Mouse (Mus musculus): ENCODE measurements around the gene Rit1. TPM values are rescaled to one million over a fixed set of nuclear protein-coding genes. Genes with fewer than 3 reads are reported as not detected.

The Rit1 gene
- 41.4 and 41.7 TPM in 2 replicates for polyA plus RNA-seq (2014; fragmentation: Nextera tagmentation; extraction: Ambion mirVana)

- DNase-seq (ENCODE audit: low spot score) (peak; percentile 94), ATAC-seq (replicated peaks; ENCODE audit: insufficient number of reproducible peaks, low FRiP score, low TSS enrichment, low read depth) (peak; percentile 85)
- Histone ChIP-seq H3K4me1 (ENCODE audit: control insufficient read depth, insufficient read depth, low read length) (no peaks in the 10 kb centered on the region), H3K4me3 (ENCODE audit: low read depth, low read length) (peak within 1 kb of the TSS; percentile 73), H3K27me3 (ENCODE audit: control insufficient read depth, insufficient read depth, low read length) (no peaks in the 10 kb centered on the region), H3K27ac (replicated peaks; ENCODE audit: low read depth, low read length) (no peak within 1 kb of the TSS), H3K36me3 (replicated peaks; ENCODE audit: control insufficient read depth, insufficient read depth, low read depth, low read length) (peaks cover 8% of the 10 kb centered on the region), H3K9ac (replicated peaks; ENCODE audit: low read length) (peak within 1 kb of the TSS; percentile 70), H3K9me3 (replicated peaks; ENCODE audit: control insufficient read depth, low read length) (no peaks in the 10 kb centered on the region), H3K4me2 (ENCODE audit: low read depth, low read length) (peak within 1 kb of the TSS; percentile 87)
- 2% methylated on average over 26 of the region's 27 CpGs for WGBS
Observed at GRCm38 (mm10) chr3:88716399-88717197, at the start of gene Rit1. Gene Rit1 (plus strand): TSS chr3:88716838.

GRCm38 (mm10) chr3:88677399-88677798 is 39.2 kb upstream of the Rit1 start:
- Histone ChIP-seq H3K27me3 (ENCODE audit: control insufficient read depth, insufficient read depth, low read length) (no peaks in the 10 kb centered on the region), H3K4me2 (ENCODE audit: low read depth, low read length) (peak overlapping the region; percentile 36), H3K36me3 (replicated peaks; ENCODE audit: control insufficient read depth, insufficient read depth, low read depth, low read length) (no peaks in the 10 kb centered on the region), H3K9ac (replicated peaks; ENCODE audit: low read length) (peak overlapping the region; percentile 50), H3K4me1 (ENCODE audit: control insufficient read depth, insufficient read depth, low read length) (no peaks in the 10 kb centered on the region), H3K27ac (replicated peaks; ENCODE audit: low read depth, low read length) (no peak overlapping the region), H3K9me3 (replicated peaks; ENCODE audit: control insufficient read depth, low read length) (no peaks in the 10 kb centered on the region), H3K4me3 (ENCODE audit: low read depth, low read length) (0 out of 2 replicates have a peak overlapping the region, but pooled peaks have one; percentile 11)
- ATAC-seq (replicated peaks; ENCODE audit: insufficient number of reproducible peaks, low FRiP score, low TSS enrichment, low read depth) (no peak), DNase-seq (ENCODE audit: low spot score) (peak; percentile 96)
- 12% methylated on average over 11 of the region's 11 CpGs for WGBS

- no peak overlapping the region for H3K9ac ChIP-seq (replicated peaks; ENCODE audit: low read length)
- H3K4me2 ChIP-seq (ENCODE audit: low read depth, low read length): no peak overlapping the region
- peaks cover 3% of the 10 kb centered on the region; the same call in 1 of the 2 replicates for H3K4me1 ChIP-seq (ENCODE audit: control insufficient read depth, insufficient read depth, low read length)
- ATAC-seq (replicated peaks; ENCODE audit: insufficient number of reproducible peaks, low FRiP score, low TSS enrichment, low read depth): no peak
- 91% methylated on average over 2 of the region's 2 CpGs for WGBS
- H3K4me3 ChIP-seq (ENCODE audit: low read depth, low read length): no peak overlapping the region
- DNase-seq (ENCODE audit: low spot score): no peak
- H3K9me3 ChIP-seq (replicated peaks; ENCODE audit: control insufficient read depth, low read length): no peaks in the 10 kb centered on the region
- H3K36me3 ChIP-seq (replicated peaks; ENCODE audit: control insufficient read depth, insufficient read depth, low read depth, low read length): no peaks in the 10 kb centered on the region; the same call in 1 of the 2 replicates
- H3K27ac ChIP-seq (replicated peaks; ENCODE audit: low read depth, low read length): no peak overlapping the region
- no peaks in the 10 kb centered on the region for H3K27me3 ChIP-seq (ENCODE audit: control insufficient read depth, insufficient read depth, low read length)
Observed at GRCm38 (mm10) chr3:88683814-88684213, 32.8 kb upstream of the Rit1 start.

GRCm38 (mm10) chr3:88684236-88684979 is 32.2 kb upstream of the Rit1 start:
- 63% methylated on average over 8 of the region's 8 CpGs for WGBS
- ATAC-seq (replicated peaks; ENCODE audit: insufficient number of reproducible peaks, low FRiP score, low TSS enrichment, low read depth) (no peak), DNase-seq (ENCODE audit: low spot score) (no peak)
- Histone ChIP-seq H3K36me3 (replicated peaks; ENCODE audit: control insufficient read depth, insufficient read depth, low read depth, low read length) (no peaks in the 10 kb centered on the region; the same call in 1 of the 2 replicates), H3K4me3 (ENCODE audit: low read depth, low read length) (peak overlapping the region; percentile 100; the same call in 1 of the 2 replicates), H3K9ac (replicated peaks; ENCODE audit: low read length) (no peak overlapping the region), H3K9me3 (replicated peaks; ENCODE audit: control insufficient read depth, low read length) (no peaks in the 10 kb centered on the region), H3K27me3 (ENCODE audit: control insufficient read depth, insufficient read depth, low read length) (no peaks in the 10 kb centered on the region), H3K4me1 (ENCODE audit: control insufficient read depth, insufficient read depth, low read length) (peaks cover 3% of the 10 kb centered on the region; the same call in 1 of the 2 replicates), H3K27ac (replicated peaks; ENCODE audit: low read depth, low read length) (no peak overlapping the region), H3K4me2 (ENCODE audit: low read depth, low read length) (peak overlapping the region; percentile 60; the same call in 1 of the 2 replicates)

- Histone ChIP-seq H3K9ac (replicated peaks; ENCODE audit: low read length) (peak within 1 kb of the TSS; percentile 94), H3K27me3 (ENCODE audit: control insufficient read depth, insufficient read depth, low read length) (no peaks in the 10 kb centered on the region), H3K4me1 (ENCODE audit: control insufficient read depth, insufficient read depth, low read length) (peaks cover 3% of the 10 kb centered on the region; the same call in 1 of the 2 replicates), H3K4me2 (ENCODE audit: low read depth, low read length) (peak within 1 kb of the TSS; percentile 84), H3K4me3 (ENCODE audit: low read depth, low read length) (peak within 1 kb of the TSS; percentile 100), H3K9me3 (replicated peaks; ENCODE audit: control insufficient read depth, low read length) (no peaks in the 10 kb centered on the region), H3K36me3 (replicated peaks; ENCODE audit: control insufficient read depth, insufficient read depth, low read depth, low read length) (peaks cover 3% of the 10 kb centered on the region), H3K27ac (replicated peaks; ENCODE audit: low read depth, low read length) (peak within 1 kb of the TSS; percentile 78)
- peak; percentile 99 for ATAC-seq (replicated peaks; ENCODE audit: insufficient number of reproducible peaks, low FRiP score, low TSS enrichment, low read depth)
- under 1% methylated on average over 47 of the region's 47 CpGs for WGBS
- peak; percentile 99 for DNase-seq (ENCODE audit: low spot score)
Observed at GRCm38 (mm10) chr3:88684980-88685941, 31.4 kb upstream of the Rit1 start, which contains the start of gene Khdc4. Gene Khdc4 (plus strand): TSS chr3:88685803.

- peak; percentile 68 for ATAC-seq (replicated peaks; ENCODE audit: insufficient number of reproducible peaks, low FRiP score, low TSS enrichment, low read depth)
- WGBS: under 1% methylated on average over 45 of the region's 45 CpGs
- Histone ChIP-seq H3K27me3 (ENCODE audit: control insufficient read depth, insufficient read depth, low read length) (no peaks in the 10 kb centered on the region), H3K27ac (replicated peaks; ENCODE audit: low read depth, low read length) (peak overlapping the region; percentile 78), H3K4me3 (ENCODE audit: low read depth, low read length) (peak overlapping the region; percentile 100), H3K9ac (replicated peaks; ENCODE audit: low read length) (peak overlapping the region; percentile 94), H3K36me3 (replicated peaks; ENCODE audit: control insufficient read depth, insufficient read depth, low read depth, low read length) (peaks cover 11% of the 10 kb centered on the region), H3K4me2 (ENCODE audit: low read depth, low read length) (peak overlapping the region; percentile 84), H3K4me1 (ENCODE audit: control insufficient read depth, insufficient read depth, low read length) (peaks cover 3% of the 10 kb centered on the region; the same call in 1 of the 2 replicates), H3K9me3 (replicated peaks; ENCODE audit: control insufficient read depth, low read length) (no peaks in the 10 kb centered on the region)
- DNase-seq (ENCODE audit: low spot score): peak; percentile 70
Observed at GRCm38 (mm10) chr3:88685958-88686451, 30.6 kb upstream of the Rit1 start.

Data from embryonic facial prominence, embryonic 11.5 days (tissue).